ENCODE assay signal across 11 mouse cellular contexts in genomic region chr3:28333869-28334268, GRCm38 (mm10).
DNase-seq lines count a peak whose midpoint lies in the region; ATAC-seq and TF ChIP-seq lines count a peak whose summit lies in the region.
"Had no signal": no experiment of that assay in that cellular context is flagged by ENCODE, and none has a peak within 500 bp of the region (broad histone marks: within the 10 kb centered on the region; RNA-seq: fewer than 3 reads in every experiment).

No protein-coding gene starts in this region.

- H3K27me3 ChIP-seq in heart, postnatal 0 days (ENCODE audit: control insufficient read depth, insufficient read depth, low read length), result no peaks in the 10 kb centered on the region
- H3K27me3 ChIP-seq in heart, embryonic 11.5 days (ENCODE audit: control insufficient read depth, insufficient read depth, low read length), result no peaks in the 10 kb centered on the region
- H3K27me3 ChIP-seq: hindbrain, embryonic 13.5 days; Patski had no signal

- H3K4me1 ChIP-seq in heart, postnatal 0 days (ENCODE audit: control insufficient read depth, insufficient read depth), result peaks cover 23% of the 10 kb centered on the region
- no peaks in the 10 kb centered on the region for H3K4me1 ChIP-seq in heart, embryonic 11.5 days (ENCODE audit: control insufficient read depth, insufficient read depth, low read length)

- WGBS in heart, postnatal 0 days, result 39% methylated on average over 6 of the region's 6 CpGs
- 57% methylated on average over 6 of the region's 6 CpGs for WGBS in heart, embryonic 11.5 days (ENCODE audit: insufficient replicate concordance)

- no peaks in the 10 kb centered on the region for H3K9me3 ChIP-seq in heart, postnatal 0 days (replicated peaks; ENCODE audit: control insufficient read depth, low read length)
- H3K9me3 ChIP-seq in heart, embryonic 11.5 days (replicated peaks; ENCODE audit: control insufficient read depth, low read length), result no peaks in the 10 kb centered on the region
- H3K9me3 ChIP-seq: hindbrain, embryonic 13.5 days had no signal

- TF ChIP-seq EP300 in heart, postnatal 0 days (IDR thresholded peaks at IDR 0.05; ENCODE audit: low read depth), result no peak

- ATAC-seq in heart, postnatal 0 days (ENCODE audit: insufficient read depth, low read depth), result peak; percentile 6; the same call in 1 of the 2 replicates
- ATAC-seq in heart, embryonic 11.5 days (replicated peaks; ENCODE audit: insufficient number of reproducible peaks, low FRiP score, low TSS enrichment), result no peak
- ATAC-seq: liver, postnatal 0 days; Patski had no signal

- H3K27ac ChIP-seq in heart, postnatal 0 days (ENCODE audit: low read depth), result no peak overlapping the region
- no peak overlapping the region for H3K27ac ChIP-seq in heart, embryonic 11.5 days (ENCODE audit: low read depth, low read length)
- H3K27ac ChIP-seq: hindbrain, embryonic 13.5 days had no signal

- no peak for TF ChIP-seq CTCF in heart, postnatal 0 days (IDR thresholded peaks at IDR 0.05; ENCODE audit: low read depth)

- peak; percentile 21 for DNase-seq in adrenal gland, postnatal 10 days
- no peak for DNase-seq in adrenal gland, adult 18-20 months (ENCODE audit: low spot score in 2 of 2)
- peak; percentile 26 for DNase-seq in heart, postnatal 0 days (ENCODE audit: low spot score)
- DNase-seq in testis, postnatal 14 days (ENCODE audit: low spot score), result peak; percentile 8
- no peak for DNase-seq in testis, postnatal 10 days (ENCODE audit: low spot score)
- DNase-seq in skeletal muscle tissue, adult 2 months (ENCODE audit: low read depth, low spot score), result peak; percentile 25
- no peak for DNase-seq in cerebellum, adult 9-10 months
- DNase-seq: liver, postnatal 0 days had no signal

- no peak overlapping the region for H3K4me3 ChIP-seq in heart, postnatal 0 days (ENCODE audit: low read depth, low read length)
- no peak overlapping the region for H3K4me3 ChIP-seq in heart, embryonic 11.5 days (ENCODE audit: low read depth, low read length)
- H3K4me3 ChIP-seq: hindbrain, embryonic 13.5 days had no signal

- H3K9ac ChIP-seq in heart, postnatal 0 days (replicated peaks; ENCODE audit: low read depth, low read length), result no peak overlapping the region
- H3K9ac ChIP-seq in heart, embryonic 11.5 days (ENCODE audit: low read depth, low read length), result no peak overlapping the region
- H3K9ac ChIP-seq: hindbrain, embryonic 13.5 days; liver, postnatal 0 days had no signal

- H3K36me3 ChIP-seq in heart, postnatal 0 days (replicated peaks; ENCODE audit: control insufficient read depth, insufficient read depth, low read length), result no peaks in the 10 kb centered on the region
- no peaks in the 10 kb centered on the region for H3K36me3 ChIP-seq in heart, embryonic 11.5 days (ENCODE audit: control insufficient read depth, insufficient read depth, low read length)
- H3K36me3 ChIP-seq: hindbrain, embryonic 13.5 days had no signal

- H3K4me2 ChIP-seq in heart, postnatal 0 days (ENCODE audit: low read depth, low read length), result no peak overlapping the region
- no peak overlapping the region for H3K4me2 ChIP-seq in heart, embryonic 11.5 days
- H3K4me2 ChIP-seq: hindbrain, embryonic 13.5 days had no signal

Comparison
In these comparisons a context has a peak if more than half of its experiments do, and no peak if none do; other contexts are left out.
1. DNase-seq: peak in adrenal gland, postnatal 10 days (single experiment), heart, postnatal 0 days (single experiment), testis, postnatal 14 days (single experiment) and skeletal muscle tissue, adult 2 months (single experiment); none in adrenal gland, adult 18-20 months (0 of 2), testis, postnatal 10 days (single experiment) and cerebellum, adult 9-10 months (single experiment).